Mouse (Mus musculus) megakaryocyte, embryonic 14.5 days (primary cell): ENCODE measurements at regions not wholly inside any gene's neighbourhood (a gene's known extent, or its start where the extent isn't known, plus 50 kb on each side); places are given as distances from the start of the nearest gene placed in this dataset.

Experiments used
- FLI1 ChIP-seq: IDR thresholded peaks from 2 replicates; pipeline ENCODE4 v1.6.1; 2012; ENCODE audit warnings: low read length, inconsistent platforms, mixed read lengths
- GATA1 ChIP-seq: IDR thresholded peaks from 3 replicates; pipeline ENCODE4 v1.6.1; 2012; ENCODE audit warnings: mixed read lengths, low read length, inconsistent platforms, borderline replicate concordance

DNA sequence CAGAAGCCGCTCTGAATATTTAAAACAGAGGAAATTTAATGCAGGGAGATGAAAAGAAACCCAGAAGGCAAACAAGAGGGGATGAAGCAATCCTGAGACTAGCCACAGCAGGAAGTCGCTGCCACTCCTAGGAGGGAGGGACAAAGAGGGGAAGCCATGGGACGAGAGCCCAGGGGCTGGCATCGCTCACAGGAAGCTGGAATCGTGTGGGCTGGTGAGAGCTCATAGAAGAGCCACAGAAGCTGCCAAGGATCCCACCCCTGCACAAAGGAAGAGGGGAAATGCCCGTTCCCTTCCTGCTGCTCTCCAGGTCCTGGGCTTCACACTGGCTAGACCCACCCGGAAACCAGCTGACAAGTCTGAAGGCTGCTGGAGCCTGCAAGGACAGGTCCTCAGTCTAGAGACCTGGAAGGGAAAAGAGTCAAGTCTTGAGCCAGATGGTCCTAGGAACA is 101.4 kb upstream of the Klf3 start:
- TF ChIP-seq GATA1 (no peak), FLI1 (no peak)
